Mouse (Mus musculus): Measurements from ENCODE around the gene Gm13290. TPM values are rescaled to one million over a fixed set of nuclear protein-coding genes. Genes with fewer than 3 reads are reported as not detected.
A peak's percentile ranks its signal among the peaks of the same experiment; 100 is the strongest.
"Not testable (repeated sequence)": the region's sequence is repeated elsewhere in the genome, so short reads cannot be mapped to it uniquely, and the experiment has no call there.

Gene Gm13290
- total RNA-seq (2021), result not detected

- not testable (repeated sequence) for DNase-seq
Measured at GRCm38 (mm10) chr4:88773534-88773933, at the start of gene Gm13290. TSS of gene Gm13290 (plus strand) at chr4:88773834.

GRCm38 (mm10) chr4:88726727-88727126 lies 46.9 kb upstream of the Gm13290 start:
- no peak for DNase-seq

- DNase-seq, result peak; percentile 45
Measured at GRCm38 (mm10) chr4:88727324-88727723, 46.3 kb upstream of the Gm13290 start.

GRCm38 (mm10) chr4:88738480-88738879 lies 35.2 kb upstream of the Gm13290 start:
- DNase-seq, result peak; percentile 84

GRCm38 (mm10) chr4:88739036-88739435 lies 34.6 kb upstream of the Gm13290 start:
- DNase-seq, result no peak

- DNase-seq, result no peak
Measured at GRCm38 (mm10) chr4:88741426-88741825, 32.2 kb upstream of the Gm13290 start.

- no peak for DNase-seq
Measured at GRCm38 (mm10) chr4:88742771-88743371, 30.8 kb upstream of the Gm13290 start.

GRCm38 (mm10) chr4:88744207-88744606 lies 29.4 kb upstream of the Gm13290 start:
- DNase-seq, result no peak

GRCm38 (mm10) chr4:88749926-88750325 lies 23.7 kb upstream of the Gm13290 start:
- no peak for DNase-seq

- DNase-seq, result peak; percentile 75
Measured at GRCm38 (mm10) chr4:88754818-88755340, 18.8 kb upstream of the Gm13290 start, which contains the start of gene Gm13271. TSS of gene Gm13271 (plus strand) at chr4:88754868.

- peak; percentile 21 for DNase-seq
Measured at GRCm38 (mm10) chr4:88756581-88757513, 16.8 kb upstream of the Gm13290 start.

GRCm38 (mm10) chr4:88757628-88758031 lies 16.0 kb upstream of the Gm13290 start:
- peak; percentile 91 for DNase-seq

GRCm38 (mm10) chr4:88758751-88759150 lies 14.9 kb upstream of the Gm13290 start:
- not testable (repeated sequence) for DNase-seq

- peak; percentile 45 for DNase-seq
Measured at GRCm38 (mm10) chr4:88759610-88760268, 13.9 kb upstream of the Gm13290 start, which contains the start of gene Gm13283. TSS of gene Gm13283 (plus strand) at chr4:88760119.

GRCm38 (mm10) chr4:88760431-88760830 lies 13.2 kb upstream of the Gm13290 start:
- DNase-seq, result peak; percentile 80

- DNase-seq, result peak; percentile 79
Measured at GRCm38 (mm10) chr4:88761776-88762175, 11.9 kb upstream of the Gm13290 start.

GRCm38 (mm10) chr4:88762341-88762740 lies 11.3 kb upstream of the Gm13290 start:
- peak; percentile 21 for DNase-seq

- peak; percentile 64 for DNase-seq
Measured at GRCm38 (mm10) chr4:88763384-88764018, 10.1 kb upstream of the Gm13290 start.

- not testable (repeated sequence) for DNase-seq
Measured at GRCm38 (mm10) chr4:88776622-88777021, 3.0 kb downstream of the Gm13290 start, which contains the start of gene Gm13289. TSS of gene Gm13289 (plus strand) at chr4:88776922.

- DNase-seq, result not testable (repeated sequence)
Measured at GRCm38 (mm10) chr4:88779550-88779949, 5.9 kb downstream of the Gm13290 start, which contains the start of gene Gm13272. TSS of gene Gm13272 (plus strand) at chr4:88779850.

GRCm38 (mm10) chr4:88780320-88780719 lies 6.7 kb downstream of the Gm13290 start:
- not testable (repeated sequence) for DNase-seq

- not testable (repeated sequence) for DNase-seq
Measured at GRCm38 (mm10) chr4:88781831-88782230, 8.2 kb downstream of the Gm13290 start, which contains the start of gene Ifnz. TSS of gene Ifnz (plus strand) at chr4:88782131.
